Mouse (Mus musculus) embryonic fibroblast, embryonic 13.5 days (primary cell): ENCODE measurements at regions not wholly inside any gene's neighbourhood (a gene's known extent, or its start where the extent isn't known, plus 50 kb on each side); places are given as distances from the start of the nearest gene placed in this dataset.
"Not testable (repeated sequence)": the region's sequence is repeated elsewhere in the genome, so short reads cannot be mapped to it uniquely, and the experiment has no call there.

ENCODE experiments used
- CTCF ChIP-seq: IDR thresholded peaks from 2 replicates; pipeline ENCODE4 v1.5.1; 2011; ENCODE audit warnings: mild to moderate bottlenecking, control low read depth, low read length, moderate library complexity, borderline replicate concordance; ENCODE audit not compliant: insufficient read depth
- POLR2A ChIP-seq: IDR thresholded peaks from 2 replicates; pipeline ENCODE4 v1.6.1; 2011; ENCODE audit warnings: low read depth, mild to moderate bottlenecking, control low read depth, low read length, moderate library complexity

- TF ChIP-seq POLR2A, CTCF: not testable (repeated sequence)
Measured at GRCm38 (mm10) chr1:185955821-185956220, 161.3 kb downstream of the Lyplal1 start.
